Mouse (Mus musculus) layer of hippocampus, postnatal 25 days (tissue): ENCODE data around the gene Gpx3. TPM values are rescaled to one million over a fixed set of nuclear protein-coding genes. Genes with fewer than 3 reads are reported as not detected.

Experiments used
- DNase-seq, 2 experiments: peaks; one replicate each; pipeline ENCODE4 v3.0.0; 2022; ENCODE audit warnings: mixed read lengths in 2 of 2, low spot score in 1 of 2; ENCODE audit errors: extremely low spot score in 1 of 2
- total RNA-seq, 2 experiments: library from RNA; stranded (reverse); gene quantifications; 2 replicates each; pipeline ENCODE4 v1.2.3; 2021

Gpx3 gene
- total RNA-seq, 2 experiments from 2014 or later: 4.6 to 5.6 TPM

DNA sequence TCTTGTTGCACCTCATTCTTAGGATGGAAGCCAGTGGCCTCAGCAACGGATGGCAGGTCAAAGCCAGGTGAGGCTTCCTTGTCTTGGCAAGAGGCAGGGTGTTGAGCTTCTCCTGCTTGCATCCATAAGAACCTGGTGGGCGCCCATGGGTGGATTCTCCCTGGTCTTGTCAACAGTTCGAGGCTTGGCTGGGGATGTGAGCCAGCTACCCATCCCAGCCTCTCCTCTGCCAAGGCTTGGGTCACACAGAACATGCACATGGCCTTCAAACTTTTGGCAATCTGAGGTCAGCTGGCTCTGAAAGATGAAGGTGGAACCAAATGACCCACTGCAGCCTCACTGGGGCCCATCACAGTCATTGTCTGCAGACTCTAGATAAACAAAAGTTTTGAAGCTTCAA lies 8.9 kb downstream of the Gpx3 start:
- DNase-seq: no peak

- no peak for DNase-seq
Observed at GRCm38 (mm10) chr11:54911671-54912502, 9.6 kb downstream of the Gpx3 start.

- DNase-seq: no peak
Observed at GRCm38 (mm10) chr11:54912503-54913316, 10.5 kb downstream of the Gpx3 start.

DNA sequence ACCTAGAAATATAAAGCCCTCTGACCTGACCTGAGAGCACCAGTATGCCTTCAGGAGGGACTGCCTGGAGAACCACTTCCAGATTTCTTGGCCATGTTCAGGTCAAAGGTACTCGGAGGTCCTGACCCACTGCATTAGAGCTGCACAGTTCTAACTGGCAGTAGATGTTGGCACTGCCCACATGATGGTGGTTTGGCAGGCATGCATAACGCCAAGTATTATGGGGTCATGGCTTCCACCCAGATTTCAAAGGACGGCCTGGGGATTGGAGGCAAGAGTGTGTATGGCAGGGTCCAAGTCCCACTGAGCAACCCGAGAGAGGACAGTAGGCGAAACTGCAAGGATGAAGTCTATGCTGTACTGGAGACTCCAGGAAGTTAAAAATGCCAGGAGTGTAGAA lies 11.6 kb downstream of the Gpx3 start:
- DNase-seq: no peak

DNA sequence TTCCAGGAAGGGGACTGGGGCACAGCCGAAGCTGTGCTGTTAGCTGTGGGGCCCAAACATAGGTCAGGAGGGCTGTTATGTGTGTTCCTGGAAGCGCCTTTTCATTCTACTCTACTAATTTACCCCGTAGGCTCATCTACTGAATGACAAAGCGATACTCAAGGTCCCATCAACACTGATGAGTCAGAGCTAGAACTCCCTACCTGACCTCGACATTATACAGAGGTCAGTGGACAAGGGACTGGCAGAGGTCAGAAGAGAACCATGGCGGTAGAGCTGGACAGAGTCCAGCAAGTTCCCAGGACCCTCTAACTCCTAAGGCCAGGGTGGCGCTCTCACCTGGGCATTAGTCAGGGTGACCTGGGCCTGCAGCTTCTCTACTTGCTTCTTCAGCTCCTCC lies 15.2 kb downstream of the Gpx3 start:
- no peak for DNase-seq

DNA sequence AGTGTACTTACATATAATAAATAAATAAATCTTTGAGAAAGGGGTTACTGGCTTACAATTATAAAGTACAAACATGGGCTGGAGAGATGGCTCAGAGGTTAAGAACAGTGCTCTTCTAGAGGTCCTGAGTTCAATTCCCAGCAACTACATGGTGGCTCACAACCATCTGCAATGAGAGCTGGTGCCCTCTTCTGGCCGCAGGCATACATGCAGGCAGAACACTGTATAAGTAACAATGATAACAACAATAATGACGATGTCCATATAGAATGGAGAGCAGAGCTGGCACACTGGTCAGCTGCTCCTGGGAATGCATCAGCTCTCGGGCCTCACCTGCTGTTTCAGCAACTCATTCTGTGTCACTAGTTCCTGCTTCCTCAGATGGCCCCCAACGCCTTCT lies 16.0 kb downstream of the Gpx3 start:
- no peak for DNase-seq

- DNase-seq: no peak
Observed at GRCm38 (mm10) chr11:54920127-54920972, 18.1 kb downstream of the Gpx3 start.

DNA sequence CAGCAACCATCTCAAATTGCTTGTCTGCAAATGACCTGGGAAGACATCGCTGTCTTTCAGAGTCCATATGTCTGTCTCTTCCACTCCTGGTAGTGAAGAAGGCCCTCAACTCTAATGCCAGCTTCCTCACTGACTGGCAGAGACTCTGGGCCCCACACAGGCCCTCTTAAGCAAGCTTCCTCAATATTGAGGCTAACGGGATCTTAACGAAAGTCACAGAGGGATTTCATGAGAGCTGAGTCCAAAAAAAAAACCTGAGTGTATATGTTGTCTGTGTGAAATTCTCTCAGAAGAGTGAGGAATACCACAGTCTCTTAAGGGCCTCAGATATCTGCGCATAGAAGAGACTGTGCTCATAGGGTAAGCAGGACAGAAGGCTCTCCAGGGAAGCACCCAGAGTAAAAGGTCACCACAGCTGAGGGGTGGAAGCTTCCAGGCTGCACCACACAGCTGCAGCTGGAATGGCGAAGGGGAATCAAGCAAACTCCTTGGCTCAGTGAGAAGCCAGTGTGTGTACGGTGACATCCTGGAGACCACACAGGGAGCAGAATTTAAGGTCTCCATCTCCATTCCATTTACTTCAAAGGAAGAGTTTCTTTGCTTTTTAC lies 18.8 kb downstream of the Gpx3 start:
- DNase-seq: no peak

- no peak for DNase-seq
Observed at GRCm38 (mm10) chr11:54921798-54922197, 19.5 kb downstream of the Gpx3 start.

DNA sequence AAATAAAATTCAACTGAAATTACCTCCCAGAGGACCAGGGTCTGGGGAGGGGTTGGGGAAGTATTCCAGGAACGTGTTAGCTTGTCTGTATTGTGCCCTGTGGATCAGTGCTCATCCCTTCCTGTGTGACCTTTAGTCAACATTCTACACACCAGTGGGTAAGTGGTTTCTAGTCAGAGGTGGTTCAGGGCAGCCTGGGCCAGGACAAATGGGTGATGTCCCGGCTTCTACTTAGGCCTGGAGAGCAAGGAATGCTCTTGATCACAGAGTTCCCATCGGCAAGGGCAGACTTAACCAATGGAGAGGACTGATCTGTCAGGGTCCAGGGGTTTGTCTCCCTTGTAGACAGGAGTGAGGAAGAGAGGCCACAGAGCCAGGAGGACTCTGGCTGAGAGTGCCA lies 20.2 kb downstream of the Gpx3 start:
- DNase-seq: no peak

DNA sequence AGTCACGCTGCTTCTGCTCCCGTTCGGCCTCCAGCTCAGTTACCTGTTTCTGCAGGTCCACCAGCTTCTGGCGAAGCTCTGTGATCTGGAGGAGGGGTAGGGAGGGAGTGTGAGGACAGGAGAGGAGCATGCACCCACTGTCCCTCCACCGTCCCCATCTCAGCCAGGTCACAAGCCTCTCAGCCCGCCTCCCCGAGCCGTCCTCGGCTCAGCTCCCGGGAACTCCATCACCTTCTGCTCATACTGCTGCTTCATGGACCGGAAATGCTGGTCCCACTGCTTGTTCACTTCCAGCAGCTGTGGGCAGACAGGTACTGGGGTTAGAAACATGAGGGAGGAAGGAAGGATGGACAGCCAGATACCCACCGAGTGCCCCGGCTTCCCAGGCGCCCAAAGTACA lies 21.9 kb downstream of the Gpx3 start:
- no peak for DNase-seq

DNA sequence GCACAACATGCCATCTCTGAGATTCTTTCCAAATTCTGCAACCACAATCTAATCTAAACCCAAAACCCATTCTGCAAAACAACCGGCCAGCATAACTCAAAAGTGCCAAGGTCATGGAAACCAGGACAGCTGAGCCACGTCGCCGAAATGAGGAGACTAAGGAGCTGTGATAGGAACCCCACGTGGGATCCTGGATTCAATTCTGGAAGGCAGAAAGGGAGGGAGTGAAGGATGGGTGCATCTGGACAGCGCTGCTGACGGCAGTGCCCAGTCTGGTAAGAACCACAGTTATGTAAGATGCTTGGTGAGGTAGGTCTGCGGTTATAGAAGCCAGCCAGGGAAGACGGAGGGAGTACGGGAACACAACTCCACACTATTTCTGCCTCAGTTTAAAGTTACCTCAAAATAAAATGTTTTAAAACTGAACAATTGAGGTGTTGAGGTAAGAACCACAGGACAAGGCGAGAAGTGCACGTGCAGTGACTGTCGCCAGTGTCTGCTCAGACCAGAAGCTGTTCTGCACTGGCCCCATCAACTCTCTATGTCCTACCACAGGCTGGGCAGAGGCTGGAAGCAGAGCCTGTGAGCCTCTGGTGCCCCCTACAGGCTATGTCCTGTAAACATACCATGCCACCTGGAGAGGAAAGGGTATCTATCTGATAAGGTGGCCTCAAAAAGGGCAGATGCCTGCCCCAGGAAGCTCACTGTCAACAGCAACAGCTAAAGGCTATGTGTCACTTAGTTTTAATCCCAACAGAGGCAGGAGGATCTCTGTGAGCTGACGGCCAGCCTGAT lies 25.3 kb downstream of the Gpx3 start:
- DNase-seq: peak; percentile 33 to 72

DNA sequence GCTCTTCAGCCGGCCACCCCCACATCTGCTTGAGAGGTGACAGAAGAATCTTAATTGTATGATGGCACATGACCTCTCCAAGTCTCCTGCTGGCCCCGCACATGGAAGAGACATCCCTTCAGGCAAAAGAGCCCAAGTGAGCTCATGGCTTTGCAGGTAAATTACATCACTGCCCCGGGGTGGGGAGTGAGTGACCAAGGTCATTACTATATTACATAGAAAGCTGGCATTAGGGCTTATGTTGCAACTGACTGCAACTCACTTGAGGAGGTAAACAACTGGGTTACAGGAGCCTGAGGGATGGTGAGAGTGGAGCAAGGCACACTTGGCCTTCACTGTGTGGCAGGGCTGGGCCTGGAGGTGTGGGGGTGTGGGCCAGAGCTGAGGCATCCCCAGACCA lies 26.0 kb downstream of the Gpx3 start:
- no peak for DNase-seq

- no peak for DNase-seq
Observed at GRCm38 (mm10) chr11:54928886-54929285, 26.6 kb downstream of the Gpx3 start.

DNA sequence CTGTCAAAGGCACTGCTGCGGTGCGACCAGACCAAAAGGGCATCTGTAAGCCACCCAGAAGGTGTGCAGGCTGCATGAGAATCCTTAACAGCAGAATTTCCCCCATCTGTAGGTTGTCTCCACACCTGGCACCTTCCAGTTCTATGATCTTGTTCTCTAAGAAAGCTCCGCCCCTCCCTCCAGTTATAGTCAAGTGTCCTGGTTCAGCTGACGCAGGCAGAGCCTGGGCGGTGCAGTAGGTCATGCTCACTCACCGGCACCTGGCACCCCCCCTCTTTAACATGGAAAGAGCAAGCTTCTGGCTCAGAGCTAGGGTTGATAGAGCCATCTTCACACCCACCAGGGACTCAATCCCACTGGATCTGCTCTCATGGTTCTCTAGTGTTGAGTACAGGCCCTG lies 27.0 kb downstream of the Gpx3 start:
- DNase-seq: no peak

GRCm38 (mm10) chr11:54929744-54930143 lies 27.5 kb downstream of the Gpx3 start:
- DNase-seq: no peak

DNA sequence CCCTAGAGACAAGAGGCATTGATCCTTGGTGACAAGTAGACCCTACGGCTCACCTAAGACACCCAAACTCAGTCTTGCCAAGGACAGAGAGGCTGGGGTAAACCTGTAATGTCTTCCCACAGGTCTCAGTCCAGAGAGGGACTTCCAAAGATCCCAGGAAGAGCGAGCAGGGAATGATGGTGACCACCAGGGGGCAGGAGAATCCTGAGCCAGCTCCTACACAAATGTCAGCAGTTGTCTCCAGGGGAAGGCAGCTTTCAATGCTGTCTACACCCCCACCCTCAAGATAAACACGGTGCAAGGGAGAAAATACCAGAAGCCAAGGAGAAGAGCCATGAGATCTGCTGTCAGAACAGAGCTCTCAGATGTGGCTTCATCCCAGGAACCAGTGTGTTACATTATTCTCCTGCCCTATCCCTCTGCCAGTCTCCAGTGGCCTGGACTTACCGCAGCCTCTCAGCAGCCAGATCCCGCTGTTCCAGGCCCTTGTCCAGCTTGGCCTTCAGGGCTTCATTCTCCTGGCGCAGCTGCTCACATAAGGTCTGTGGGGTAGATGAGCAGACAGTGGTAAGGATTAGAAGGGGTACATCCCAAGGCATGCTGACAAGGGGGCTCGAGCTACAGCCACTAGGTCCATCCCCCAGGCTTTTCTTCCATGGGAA lies 28.2 kb downstream of the Gpx3 start:
- peak; percentile 41 to 77 for DNase-seq

GRCm38 (mm10) chr11:54931405-54932093 lies 29.3 kb downstream of the Gpx3 start:
- peak in 1 of 2 experiments; percentile 72 for DNase-seq
